Mouse (Mus musculus) neural tube, embryonic 13.5 days (tissue): Measurements from ENCODE around the gene Fgf22. TPM values are rescaled to one million over a fixed set of nuclear protein-coding genes. Genes with fewer than 3 reads are reported as not detected.

Experiments
- ATAC-seq: fragments of 200-750 bp; cut with Nextera tagmentation; 2 replicates; pipeline ENCODE4 v1.8.0; 2017; ENCODE audit warnings: low read depth, mild to moderate bottlenecking, moderate TSS enrichment, moderate library complexity
- H3K27ac ChIP-seq: fragments of 300-500 bp; sonication (generic); replicated peaks from 2 replicates; pipeline ENCODE4 v1.5.1; 2015; ENCODE audit warnings: moderate library complexity, mild to moderate bottlenecking, inconsistent platforms
- H3K27me3 ChIP-seq: fragments of 300-500 bp; sonication (generic); 2 replicates; pipeline ENCODE4 v1.6.1; 2015; ENCODE audit warnings: mild to moderate bottlenecking, inconsistent platforms
- H3K36me3 ChIP-seq: fragments of 300-500 bp; sonication (generic); 2 replicates; pipeline ENCODE4 v1.6.1; 2015; ENCODE audit warnings: mild to moderate bottlenecking, inconsistent platforms
- H3K4me1 ChIP-seq: fragments of 300-500 bp; sonication (generic); replicated peaks from 2 replicates; pipeline ENCODE4 v1.6.1; 2015; ENCODE audit warnings: inconsistent platforms
- H3K4me2 ChIP-seq: fragments of 300-500 bp; sonication (generic); 2 replicates; pipeline ENCODE4 v1.6.1; 2015; ENCODE audit warnings: inconsistent platforms, mild to moderate bottlenecking, moderate library complexity
- H3K4me3 ChIP-seq: fragments of 300-500 bp; sonication (generic); 2 replicates; pipeline ENCODE4 v1.5.1; 2015; ENCODE audit warnings: mild to moderate bottlenecking, inconsistent platforms
- H3K9ac ChIP-seq: fragments of 300-500 bp; sonication (generic); 2 replicates; pipeline ENCODE4 v1.6.1; 2015; ENCODE audit warnings: moderate library complexity, mild to moderate bottlenecking, inconsistent platforms
- H3K9me3 ChIP-seq: fragments of 300-500 bp; sonication (generic); 2 replicates; pipeline ENCODE4 v1.6.1; 2016; ENCODE audit warnings: inconsistent platforms
- WGBS: fragments of 180-500 bp; shearing (Covaris S2); methylation state at CpG from one replicate; pipeline ENCODE4 v1.1.7; 2015; 5-methylcytosine and 5-hydroxymethylcytosine counted together
- polyA plus RNA-seq: library from polyadenylated mRNA; unstranded; fragments of >200 nt; fragmentation: Nextera tagmentation; extraction: Ambion mirVana; gene quantifications from 2 replicates; pipeline ENCODE4 v1.2.1, GENCODE M21; 2015

Fgf22 gene
- polyA plus RNA-seq, 1 experiment from 2014 or later, result 1.7 TPM

DNA sequence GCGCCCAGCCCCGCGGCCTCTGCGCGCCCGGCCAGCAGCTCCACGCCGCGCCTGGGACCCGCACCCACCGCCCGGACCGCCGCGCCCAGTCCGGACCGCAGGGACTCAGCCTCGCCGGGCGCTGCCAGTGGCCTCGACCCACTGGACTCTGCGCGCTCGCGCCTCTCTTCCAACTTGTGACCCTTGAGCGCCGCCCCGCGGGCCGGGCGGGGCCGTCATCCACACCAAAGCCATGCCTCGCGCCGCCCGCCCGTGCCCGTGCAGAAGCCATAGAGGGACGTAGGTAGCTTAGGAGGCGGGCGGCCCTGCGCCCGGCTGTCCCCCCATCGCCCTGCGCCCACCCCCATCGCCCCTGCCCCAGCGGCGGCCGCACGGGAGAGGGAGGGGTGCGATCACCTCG, 19.5 kb upstream of the Fgf22 start:
- no peak for ATAC-seq
- H3K27ac ChIP-seq, result no peak overlapping the region
- H3K36me3 ChIP-seq, result peaks cover 95% of the 10 kb centered on the region
- H3K4me3 ChIP-seq, result no peak overlapping the region
- H3K9ac ChIP-seq, result no peak overlapping the region
- H3K4me1 ChIP-seq, result no peaks in the 10 kb centered on the region
- H3K4me2 ChIP-seq, result no peak overlapping the region
- H3K27me3 ChIP-seq, result peaks cover 20% of the 10 kb centered on the region
- 21% methylated on average over 51 of the region's 52 CpGs for WGBS
- H3K9me3 ChIP-seq, result peaks cover 44% of the 10 kb centered on the region

GRCm38 (mm10) chr10:79736706-79737105, 18.2 kb upstream of the Fgf22 start:
- 86% methylated on average over 14 of the region's 14 CpGs for WGBS

DNA sequence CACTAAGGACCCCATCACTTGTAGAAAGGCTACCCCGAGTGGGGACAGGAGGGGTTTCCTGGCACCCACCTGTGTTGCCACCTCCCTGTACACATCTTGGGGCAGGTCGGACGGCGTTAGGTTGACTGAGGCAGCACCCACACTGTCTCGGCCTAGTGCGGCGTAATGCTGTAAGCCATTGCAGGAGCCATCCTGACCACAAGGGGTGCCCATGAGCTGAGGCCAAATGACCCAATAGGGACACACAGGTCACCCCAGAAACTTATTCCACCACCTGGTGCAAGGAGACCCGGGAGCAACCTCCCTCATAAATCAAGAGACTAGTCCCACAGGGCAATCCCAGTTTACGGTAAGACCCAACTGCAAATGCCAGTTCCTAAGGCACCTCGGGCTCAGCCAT, 16.6 kb upstream of the Fgf22 start:
- H3K36me3 ChIP-seq, result peaks cover 100% of the 10 kb centered on the region
- 89% methylated on average over 10 of the region's 10 CpGs for WGBS
- no peak overlapping the region for H3K9ac ChIP-seq
- H3K27ac ChIP-seq, result no peak overlapping the region
- ATAC-seq, result no peak
- peaks cover 42% of the 10 kb centered on the region for H3K9me3 ChIP-seq
- H3K4me3 ChIP-seq, result no peak overlapping the region
- H3K27me3 ChIP-seq, result peaks cover 20% of the 10 kb centered on the region
- H3K4me1 ChIP-seq, result no peaks in the 10 kb centered on the region
- no peak overlapping the region for H3K4me2 ChIP-seq

More at GRCm38 (mm10) chr10:79736706-79737105, 18.2 kb upstream of the Fgf22 start:
- Histone ChIP-seq H3K27me3 (peaks cover 20% of the 10 kb centered on the region), H3K9me3 (peaks cover 45% of the 10 kb centered on the region), H3K4me2 (no peak overlapping the region), H3K4me3 (no peak overlapping the region), H3K4me1 (no peaks in the 10 kb centered on the region), H3K9ac (no peak overlapping the region), H3K36me3 (peaks cover 99% of the 10 kb centered on the region), H3K27ac (no peak overlapping the region)
- no peak for ATAC-seq

DNA sequence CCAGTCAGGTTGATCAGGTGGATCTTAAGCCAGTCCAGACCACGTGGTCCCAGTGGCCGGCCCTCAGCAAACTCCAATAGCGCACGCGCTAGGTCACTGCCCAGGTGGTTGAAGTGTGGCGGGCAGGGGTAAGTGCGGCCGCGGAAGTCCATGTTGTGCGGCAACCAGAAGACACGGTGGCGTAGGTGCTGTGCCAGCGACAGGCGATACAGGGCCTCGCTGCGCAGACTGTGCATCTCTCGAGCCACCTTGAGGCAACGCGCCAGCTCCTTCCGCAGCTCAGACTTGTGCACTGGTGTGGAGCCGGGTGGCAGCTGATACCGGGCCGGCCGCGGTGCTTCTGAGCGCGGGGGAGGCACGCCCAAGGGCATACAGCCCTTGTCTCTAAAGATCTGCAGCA, 15.6 kb upstream of the Fgf22 start:
- H3K27me3 ChIP-seq, result peaks cover 20% of the 10 kb centered on the region
- no peak overlapping the region for H3K4me2 ChIP-seq
- no peak overlapping the region for H3K4me3 ChIP-seq
- 96% methylated on average over 28 of the region's 28 CpGs for WGBS
- peaks cover 100% of the 10 kb centered on the region for H3K36me3 ChIP-seq
- H3K9me3 ChIP-seq, result peaks cover 42% of the 10 kb centered on the region
- no peak for ATAC-seq
- no peak overlapping the region for H3K27ac ChIP-seq
- no peak overlapping the region for H3K9ac ChIP-seq
- H3K4me1 ChIP-seq, result no peaks in the 10 kb centered on the region

- Histone ChIP-seq H3K27ac (no peak overlapping the region), H3K27me3 (peaks cover 6% of the 10 kb centered on the region), H3K4me1 (peaks cover 9% of the 10 kb centered on the region), H3K9me3 (peaks cover 33% of the 10 kb centered on the region), H3K9ac (no peak overlapping the region), H3K4me3 (no peak overlapping the region), H3K36me3 (peaks cover 88% of the 10 kb centered on the region), H3K4me2 (no peak overlapping the region)
- ATAC-seq, result no peak
- WGBS, result 61% methylated on average over 11 of the region's 11 CpGs
These were observed 14.0 kb upstream of the Fgf22 start for GRCm38 (mm10) chr10:79740863-79741262.

GRCm38 (mm10) chr10:79743161-79743560, 11.7 kb upstream of the Fgf22 start:
- no peak overlapping the region for H3K9ac ChIP-seq
- no peaks in the 10 kb centered on the region for H3K27me3 ChIP-seq
- no peak overlapping the region for H3K4me2 ChIP-seq
- peaks cover 16% of the 10 kb centered on the region for H3K4me1 ChIP-seq
- no peak overlapping the region for H3K4me3 ChIP-seq
- WGBS, result 90% methylated on average over 11 of the region's 11 CpGs
- no peak for ATAC-seq
- H3K27ac ChIP-seq, result no peak overlapping the region
- H3K36me3 ChIP-seq, result peaks cover 65% of the 10 kb centered on the region
- H3K9me3 ChIP-seq, result peaks cover 21% of the 10 kb centered on the region

- Histone ChIP-seq H3K36me3 (peaks cover 59% of the 10 kb centered on the region), H3K27ac (no peak overlapping the region), H3K4me2 (no peak overlapping the region), H3K9me3 (peaks cover 15% of the 10 kb centered on the region; the same call in 1 of the 2 replicates), H3K9ac (no peak overlapping the region), H3K4me1 (peaks cover 16% of the 10 kb centered on the region), H3K27me3 (no peaks in the 10 kb centered on the region), H3K4me3 (no peak overlapping the region)
- ATAC-seq, result no peak
- WGBS, result 95% methylated on average over 15 of the region's 15 CpGs
These were observed 11.1 kb upstream of the Fgf22 start for GRCm38 (mm10) chr10:79743650-79744365.

DNA sequence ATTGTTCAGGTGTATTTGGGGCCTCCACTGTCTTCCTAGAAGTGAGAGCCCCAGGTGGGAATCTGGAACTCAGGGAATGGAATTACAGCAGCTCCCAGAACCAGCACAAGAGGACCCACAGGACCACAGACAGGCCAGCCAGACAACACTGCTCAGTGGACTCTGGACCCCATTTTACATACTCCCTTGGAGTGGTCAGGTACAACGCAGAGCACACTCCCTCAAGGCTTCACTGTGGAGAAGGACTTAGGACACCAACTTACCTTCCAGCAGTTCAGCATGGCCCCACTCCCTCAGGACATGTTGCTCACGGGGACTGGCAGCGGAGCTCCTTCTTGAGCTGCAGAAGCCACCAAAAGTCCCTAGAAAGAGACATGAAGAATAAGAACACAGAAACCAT, 9.5 kb upstream of the Fgf22 start:
- Histone ChIP-seq H3K9ac (peak overlapping the region; percentile 66; the same call in 1 of the 2 replicates), H3K4me3 (peak overlapping the region; percentile 53), H3K27ac (no peak overlapping the region), H3K36me3 (peaks cover 43% of the 10 kb centered on the region), H3K4me2 (peak overlapping the region; percentile 79), H3K4me1 (peaks cover 16% of the 10 kb centered on the region), H3K27me3 (no peaks in the 10 kb centered on the region), H3K9me3 (no peaks in the 10 kb centered on the region)
- no peak for ATAC-seq
- 94% methylated on average over 3 of the region's 3 CpGs for WGBS

GRCm38 (mm10) chr10:79745898-79746773, 8.7 kb upstream of the Fgf22 start, which contains the start of gene Polrmt:
Gene Polrmt, minus strand, starts transcription at chr10:79746581.
- Histone ChIP-seq H3K4me3 (peak within 1 kb of the TSS; percentile 53), H3K27me3 (no peaks in the 10 kb centered on the region), H3K4me2 (peak within 1 kb of the TSS; percentile 79), H3K9ac (peak within 1 kb of the TSS; percentile 66), H3K36me3 (peaks cover 35% of the 10 kb centered on the region), H3K9me3 (no peaks in the 10 kb centered on the region), H3K27ac (0 out of 2 replicates have a peak within 1 kb of the TSS, but pooled peaks have one; percentile 25), H3K4me1 (peaks cover 16% of the 10 kb centered on the region)
- ATAC-seq, result peak; percentile 95
- WGBS, result 4% methylated on average over 38 of the region's 38 CpGs

GRCm38 (mm10) chr10:79746774-79747151, 8.1 kb upstream of the Fgf22 start:
- Histone ChIP-seq H3K4me3 (peak overlapping the region; percentile 17), H3K36me3 (peaks cover 29% of the 10 kb centered on the region), H3K27ac (0 out of 2 replicates have a peak overlapping the region, but pooled peaks have one; percentile 25), H3K9ac (peak overlapping the region; percentile 53; the same call in 1 of the 2 replicates), H3K9me3 (no peaks in the 10 kb centered on the region), H3K27me3 (no peaks in the 10 kb centered on the region), H3K4me1 (peaks cover 16% of the 10 kb centered on the region), H3K4me2 (peak overlapping the region; percentile 79)
- WGBS, result 26% methylated on average over 6 of the region's 6 CpGs
- ATAC-seq, result peak; percentile 64

DNA sequence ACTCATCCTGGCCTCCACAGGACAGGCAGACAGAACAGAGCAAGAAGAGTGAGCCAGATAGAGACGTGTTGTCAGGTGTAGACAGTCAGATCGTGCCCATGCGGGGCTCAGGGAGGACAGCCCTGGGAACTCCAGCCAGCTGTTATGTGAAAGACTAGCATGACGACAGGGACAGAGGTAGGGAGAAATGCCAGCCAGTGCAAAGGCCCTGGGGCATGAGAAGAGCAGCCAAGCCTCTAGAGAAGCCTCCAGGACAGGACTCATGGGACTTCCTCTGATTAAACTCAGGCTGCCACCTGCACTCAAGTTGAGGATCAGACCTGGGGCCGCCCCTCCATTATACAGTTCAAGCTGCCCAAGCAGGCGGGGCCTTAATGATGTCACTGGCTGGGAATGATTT, 6.4 kb upstream of the Fgf22 start:
- Histone ChIP-seq H3K9ac (no peak overlapping the region), H3K4me2 (no peak overlapping the region), H3K4me1 (peaks cover 16% of the 10 kb centered on the region), H3K9me3 (no peaks in the 10 kb centered on the region), H3K36me3 (peaks cover 12% of the 10 kb centered on the region), H3K4me3 (no peak overlapping the region), H3K27me3 (no peaks in the 10 kb centered on the region), H3K27ac (no peak overlapping the region)
- ATAC-seq, result no peak
- WGBS, result 81% methylated on average over 6 of the region's 6 CpGs

GRCm38 (mm10) chr10:79755854-79756253, 978 bp downstream of the Fgf22 start:
- H3K36me3 ChIP-seq, result peaks cover 50% of the 10 kb centered on the region

More at GRCm38 (mm10) chr10:79755854-79756253, 978 bp downstream of the Fgf22 start:
- WGBS, result 87% methylated on average over 3 of the region's 3 CpGs
- Histone ChIP-seq H3K4me1 (peaks cover 10% of the 10 kb centered on the region), H3K4me2 (no peak overlapping the region; the same call in 1 of the 2 replicates), H3K9ac (0 out of 2 replicates have a peak overlapping the region, but pooled peaks have one; percentile 69), H3K4me3 (no peak overlapping the region), H3K27ac (no peak overlapping the region), H3K27me3 (no peaks in the 10 kb centered on the region), H3K9me3 (no peaks in the 10 kb centered on the region)
- ATAC-seq, result no peak
